ENCODE assay signal across 9 mouse cellular contexts in genomic region chrX:11213492-11213891, GRCm38 (mm10).
DNase-seq lines count a peak whose midpoint lies in the region; ATAC-seq and TF ChIP-seq lines count a peak whose summit lies in the region.
"Had no signal": no experiment of that assay in that cellular context is flagged by ENCODE, and none has a peak within 500 bp of the region (broad histone marks: within the 10 kb centered on the region; RNA-seq: fewer than 3 reads in every experiment).

No protein-coding gene starts in this region.

- intact Hi-C loops in left cerebral cortex, postnatal 14 days (cut with DNase I): no loop called here

- no peak overlapping the region for H3K4me2 ChIP-seq in hindbrain, embryonic 12.5 days (replicated peaks)
- H3K4me2 ChIP-seq: hindbrain, embryonic 15.5 days had no signal

- no peak overlapping the region for H3K27ac ChIP-seq in hindbrain, embryonic 10.5 days
- H3K27ac ChIP-seq in hindbrain, embryonic 12.5 days: no peak overlapping the region
- no peak overlapping the region for H3K27ac ChIP-seq in ES-E14 (ENCODE audit: insufficient read depth, low read depth, low read length, poor library complexity, severe bottlenecking)
- H3K27ac ChIP-seq: hindbrain, embryonic 15.5 days had no signal

- H3K9me3 ChIP-seq in hindbrain, embryonic 10.5 days: no peaks in the 10 kb centered on the region
- no peaks in the 10 kb centered on the region for H3K9me3 ChIP-seq in hindbrain, embryonic 12.5 days (replicated peaks)
- no peaks in the 10 kb centered on the region for H3K9me3 ChIP-seq in ES-E14 (ENCODE audit: control insufficient read depth, insufficient read depth, low read depth, low read length)
- H3K9me3 ChIP-seq: hindbrain, embryonic 15.5 days had no signal

- H3K4me3 ChIP-seq in hindbrain, embryonic 10.5 days: no peak overlapping the region
- H3K4me3 ChIP-seq in hindbrain, embryonic 12.5 days: no peak overlapping the region
- no peak overlapping the region for H3K4me3 ChIP-seq in ES-E14 (ENCODE audit: insufficient read depth in 1 of 2, low read depth in 1 of 2, low read length in 2 of 2, poor library complexity in 1 of 2, severe bottlenecking in 1 of 2)
- H3K4me3 ChIP-seq: hindbrain, embryonic 15.5 days had no signal

- in situ Hi-C loops in ES-E14 (cut with MboI; ENCODE audit: low sequenced_read_pairs in 2 of 2, unreplicated experiment in 2 of 2): no loop called here

- H3K36me3 ChIP-seq in hindbrain, embryonic 10.5 days: no peaks in the 10 kb centered on the region
- H3K36me3 ChIP-seq in hindbrain, embryonic 12.5 days: no peaks in the 10 kb centered on the region
- H3K36me3 ChIP-seq in ES-E14 (ENCODE audit: control insufficient read depth, insufficient read depth, low read length, poor library complexity, severe bottlenecking): no peaks in the 10 kb centered on the region
- H3K36me3 ChIP-seq: hindbrain, embryonic 15.5 days had no signal

- no peaks in the 10 kb centered on the region for H3K4me1 ChIP-seq in hindbrain, embryonic 10.5 days (replicated peaks)
- no peaks in the 10 kb centered on the region for H3K4me1 ChIP-seq in hindbrain, embryonic 12.5 days
- H3K4me1 ChIP-seq in ES-E14 (ENCODE audit: control insufficient read depth in 2 of 2, insufficient read depth in 2 of 2, low read length in 2 of 2, poor library complexity in 1 of 2): no peaks in the 10 kb centered on the region
- H3K4me1 ChIP-seq: hindbrain, embryonic 15.5 days had no signal

- no peak overlapping the region for H3K9ac ChIP-seq in hindbrain, embryonic 12.5 days
- H3K9ac ChIP-seq in ES-E14 (ENCODE audit: insufficient read depth, low read depth, low read length, poor library complexity, severe bottlenecking): no peak overlapping the region
- H3K9ac ChIP-seq: hindbrain, embryonic 15.5 days had no signal

- DNase-seq in hindbrain, embryonic 10.5 days (ENCODE audit: low spot score): peak; percentile 27
- DNase-seq in ES-E14 (ENCODE audit: low read depth, low spot score): peak; percentile 15
- DNase-seq in c-Kit-positive CD71-positive TER-119-negative erythroid progenitor cells, embryonic 14.5 days (ENCODE audit: low read depth): peak; percentile 14
- DNase-seq in gastrocnemius, postnatal 10 days: peak; percentile 36
- peak; percentile 3 to 26 for DNase-seq in left cerebral cortex, postnatal 14 days (ENCODE audit: low spot score in 2 of 2)
- DNase-seq in right cerebral cortex, adult 2 months (ENCODE audit: low spot score in 2 of 2): peak; percentile 27 to 36

- 58% methylated on average over 3 of the region's 3 CpGs for WGBS in hindbrain, embryonic 10.5 days
- WGBS in hindbrain, embryonic 12.5 days: 52% methylated on average over 3 of the region's 3 CpGs

- no peak for ATAC-seq in hindbrain, embryonic 12.5 days (ENCODE audit: low FRiP score)
- no peak for ATAC-seq in erythroid progenitor cell, adult 5-6 weeks (replicated peaks; ENCODE audit: low FRiP score, poor library complexity, severe bottlenecking)

- peaks cover 9% of the 10 kb centered on the region for H3K27me3 ChIP-seq in hindbrain, embryonic 10.5 days (ENCODE audit: insufficient read depth, poor library complexity, severe bottlenecking)
- peaks cover 5% of the 10 kb centered on the region; the same call in 1 of the 2 replicates for H3K27me3 ChIP-seq in hindbrain, embryonic 12.5 days
- H3K27me3 ChIP-seq: hindbrain, embryonic 15.5 days had no signal

TF ChIP-seq in ES-E14, 5 proteins besides CTCF, POLR2A, EP300 and RAD21:
- no peak for TF ChIP-seq ZC3H11A (IDR thresholded peaks at IDR 0.05; ENCODE audit: borderline replicate concordance, low read depth, low read length)
- TF ChIP-seq HCFC1 (IDR thresholded peaks at IDR 0.05; ENCODE audit: borderline replicate concordance, insufficient read depth, low read length): no peak
- TF ChIP-seq ZNF384 (IDR thresholded peaks at IDR 0.05; ENCODE audit: low read depth, low read length): no peak
- no peak for TF ChIP-seq MAFK (IDR thresholded peaks at IDR 0.05; ENCODE audit: insufficient read depth, low read depth, low read length)
